Mouse (Mus musculus): ENCODE measurements around the gene Cln6. TPM values are rescaled to one million over a fixed set of nuclear protein-coding genes. Genes with fewer than 3 reads are reported as not detected.
"Not testable (repeated sequence)": the region's sequence is repeated elsewhere in the genome, so short reads cannot be mapped to it uniquely, and the experiment has no call there.

Cln6 gene
- polyA plus RNA-seq, 1 experiment from 2014 or later = 9.7 TPM

- H3K36me3 ChIP-seq; H3K4me2 ChIP-seq (replicated peaks); H3K27ac ChIP-seq; ATAC-seq (ENCODE audit: low FRiP score, low read depth); H3K9me3 ChIP-seq; H3K27me3 ChIP-seq (replicated peaks); H3K4me3 ChIP-seq; H3K9ac ChIP-seq: not testable (repeated sequence)
- 60% methylated on average over 7 of the region's 7 CpGs for WGBS
- H3K4me1 ChIP-seq = peaks cover 22% of the 10 kb centered on the region
Measured at GRCm38 (mm10) chr9:62860102-62860501, 21.5 kb downstream of the Cln6 start.

- no peak overlapping the region for H3K4me2 ChIP-seq (replicated peaks)
Measured at GRCm38 (mm10) chr9:62860866-62861265, 22.3 kb downstream of the Cln6 start.

GRCm38 (mm10) chr9:62869236-62869635, 30.7 kb downstream of the Cln6 start:
- not testable (repeated sequence) for H3K9me3 ChIP-seq; H3K27ac ChIP-seq; H3K36me3 ChIP-seq; H3K27me3 ChIP-seq (replicated peaks); ATAC-seq (ENCODE audit: low FRiP score, low read depth); H3K9ac ChIP-seq; H3K4me3 ChIP-seq; H3K4me2 ChIP-seq (replicated peaks); H3K4me1 ChIP-seq
- WGBS = 89% methylated on average over 4 of the region's 4 CpGs

More at GRCm38 (mm10) chr9:62860866-62861265, 22.3 kb downstream of the Cln6 start:
- H3K9me3 ChIP-seq = no peaks in the 10 kb centered on the region
- no peak overlapping the region for H3K27ac ChIP-seq
- H3K36me3 ChIP-seq = no peaks in the 10 kb centered on the region
- no peak overlapping the region for H3K4me3 ChIP-seq
- WGBS = 86% methylated on average over 4 of the region's 4 CpGs
- no peaks in the 10 kb centered on the region for H3K27me3 ChIP-seq (replicated peaks)
- peaks cover 22% of the 10 kb centered on the region for H3K4me1 ChIP-seq
- no peak for ATAC-seq (ENCODE audit: low FRiP score, low read depth)
- no peak overlapping the region for H3K9ac ChIP-seq

- H3K27ac ChIP-seq = no peak overlapping the region
- no peaks in the 10 kb centered on the region for H3K27me3 ChIP-seq (replicated peaks)
- H3K4me3 ChIP-seq = no peak overlapping the region
- no peak overlapping the region for H3K9ac ChIP-seq
- no peaks in the 10 kb centered on the region for H3K36me3 ChIP-seq
- no peak for ATAC-seq (ENCODE audit: low FRiP score, low read depth)
- H3K4me2 ChIP-seq (replicated peaks) = no peak overlapping the region
- no peaks in the 10 kb centered on the region for H3K4me1 ChIP-seq
- no peaks in the 10 kb centered on the region for H3K9me3 ChIP-seq
Measured at GRCm38 (mm10) chr9:62870728-62871127, 32.1 kb downstream of the Cln6 start.

GRCm38 (mm10) chr9:62876966-62877616, 38.5 kb downstream of the Cln6 start:
- no peaks in the 10 kb centered on the region for H3K9me3 ChIP-seq

GRCm38 (mm10) chr9:62877825-62878224, 39.2 kb downstream of the Cln6 start:
- Histone ChIP-seq H3K4me3 (no peak overlapping the region), H3K36me3 (peaks cover 21% of the 10 kb centered on the region), H3K9ac (no peak overlapping the region), H3K4me1 (no peaks in the 10 kb centered on the region), H3K4me2 (replicated peaks) (no peak overlapping the region), H3K27me3 (replicated peaks) (no peaks in the 10 kb centered on the region), H3K27ac (no peak overlapping the region), H3K9me3 (no peaks in the 10 kb centered on the region)
- no peak for ATAC-seq (ENCODE audit: low FRiP score, low read depth)
- 90% methylated on average over 2 of the region's 2 CpGs for WGBS

More at GRCm38 (mm10) chr9:62876966-62877616, 38.5 kb downstream of the Cln6 start:
- H3K9ac ChIP-seq = no peak overlapping the region
- no peaks in the 10 kb centered on the region for H3K27me3 ChIP-seq (replicated peaks)
- no peaks in the 10 kb centered on the region for H3K4me1 ChIP-seq
- H3K36me3 ChIP-seq = peaks cover 16% of the 10 kb centered on the region
- H3K4me3 ChIP-seq = no peak overlapping the region
- H3K4me2 ChIP-seq (replicated peaks) = no peak overlapping the region
- WGBS = 85% methylated on average over 7 of the region's 7 CpGs
- H3K27ac ChIP-seq = no peak overlapping the region
- no peak for ATAC-seq (ENCODE audit: low FRiP score, low read depth)

GRCm38 (mm10) chr9:62881871-62882270, 43.3 kb downstream of the Cln6 start:
- no peak for ATAC-seq (ENCODE audit: low FRiP score, low read depth)
- no peaks in the 10 kb centered on the region for H3K4me1 ChIP-seq
- H3K36me3 ChIP-seq = peaks cover 45% of the 10 kb centered on the region
- WGBS = 81% methylated on average over 12 of the region's 12 CpGs
- no peak overlapping the region for H3K27ac ChIP-seq
- H3K4me3 ChIP-seq = no peak overlapping the region
- H3K27me3 ChIP-seq (replicated peaks) = no peaks in the 10 kb centered on the region
- H3K4me2 ChIP-seq (replicated peaks) = no peak overlapping the region
- no peak overlapping the region for H3K9ac ChIP-seq
- H3K9me3 ChIP-seq = no peaks in the 10 kb centered on the region

GRCm38 (mm10) chr9:62894486-62894885, 55.9 kb downstream of the Cln6 start:
- H3K27ac ChIP-seq = no peak overlapping the region
- ATAC-seq (ENCODE audit: low FRiP score, low read depth) = no peak
- peaks cover 33% of the 10 kb centered on the region for H3K36me3 ChIP-seq
- WGBS = 97% methylated on average over 1 of the region's 1 CpGs
- no peak overlapping the region for H3K9ac ChIP-seq
- H3K9me3 ChIP-seq = no peaks in the 10 kb centered on the region
- no peaks in the 10 kb centered on the region for H3K27me3 ChIP-seq (replicated peaks)
- H3K4me3 ChIP-seq = no peak overlapping the region
- no peak overlapping the region for H3K4me2 ChIP-seq (replicated peaks)
- no peaks in the 10 kb centered on the region for H3K4me1 ChIP-seq

Other genes starting within 250 kb of the Cln6 start
- gene Itga11, start 161.0 kb upstream of the Cln6 start, polyA plus RNA-seq (2016; fragmentation: Nextera tagmentation; extraction: Ambion mirVana) = 2.0 TPM in 2 replicates
- 49.9 and 52.8 TPM in 2 replicates for gene Fem1b, start 26.9 kb upstream of the Cln6 start, polyA plus RNA-seq (2016; fragmentation: Nextera tagmentation; extraction: Ambion mirVana)
- gene Calml4, start 19.3 kb downstream of the Cln6 start, polyA plus RNA-seq (2016; fragmentation: Nextera tagmentation; extraction: Ambion mirVana) = 2.0 and 3.5 TPM in 2 replicates
- gene Pias1, start 149.1 kb downstream of the Cln6 start, polyA plus RNA-seq (2016; fragmentation: Nextera tagmentation; extraction: Ambion mirVana) = 56.5 and 64.5 TPM in 2 replicates

Measured in neural tube, embryonic 12.5 days (tissue).